In the genomic region with DNA sequence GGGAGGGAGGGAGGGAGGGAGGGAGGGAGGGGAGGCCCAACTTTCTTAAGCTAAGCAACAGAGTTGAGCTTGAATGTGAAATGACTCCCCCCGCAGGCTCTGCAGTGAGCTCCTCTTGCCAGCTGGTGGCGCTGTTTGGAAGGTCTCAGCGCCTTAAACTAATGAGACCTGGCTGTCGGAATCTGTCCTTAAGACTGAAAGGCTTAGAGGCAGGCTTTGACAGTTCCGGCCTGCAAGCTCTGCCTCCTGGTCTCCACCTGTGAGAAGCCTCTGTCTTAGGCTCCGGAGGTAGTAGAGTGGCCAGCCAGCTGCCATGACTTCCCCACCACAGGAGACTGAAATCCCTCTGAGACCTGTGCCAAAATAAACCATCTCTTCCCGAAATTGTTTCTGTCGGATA, we compare ENCODE assay signal across 8 mouse cellular contexts. TPM values are rescaled to one million over a fixed set of nuclear protein-coding genes. Genes with fewer than 3 reads are reported as not detected.
DNase-seq lines count a peak whose midpoint lies in the region; ATAC-seq lines count a peak whose summit lies in the region.

No protein-coding gene starts in this region.

- DNase-seq in 3134 (ENCODE audit: extremely low read depth, insufficient read length, low spot score) (peak; percentile 41), MN1 (ENCODE audit: low spot score) (peak; percentile 80)
- DNase-seq in cerebellum, adult 9-11 months = peak; percentile 67
- peak; percentile 78 for DNase-seq in gastrocnemius, adult 18-20 months (ENCODE audit: low spot score)
- peak; percentile 64 for DNase-seq in kidney, adult 18-20 months
- DNase-seq in limb, embryonic 11.5 days (ENCODE audit: low spot score) = peak; percentile 93
- peak; percentile 20 for DNase-seq in ovary, adult 18-20 months (ENCODE audit: low spot score)
- peak; percentile 77 for DNase-seq in urinary bladder, postnatal 25 days (ENCODE audit: low spot score)

- H3K4me1 ChIP-seq in limb, embryonic 11.5 days (ENCODE audit: control insufficient read depth, insufficient read depth, low read length) = peaks cover 14% of the 10 kb centered on the region

- no peaks in the 10 kb centered on the region for H3K36me3 ChIP-seq in limb, embryonic 11.5 days (ENCODE audit: control insufficient read depth, insufficient read depth, low read length)

- no peak overlapping the region for H3K9ac ChIP-seq in limb, embryonic 11.5 days (ENCODE audit: low read length)

- H3K27ac ChIP-seq in limb, embryonic 11.5 days (replicated peaks; ENCODE audit: low read depth, low read length) = no peak overlapping the region

- no peak overlapping the region for H3K4me2 ChIP-seq in limb, embryonic 11.5 days (ENCODE audit: low read depth, severe bottlenecking)

- WGBS in limb, embryonic 11.5 days = 16% methylated on average over 8 of the region's 8 CpGs

- H3K4me3 ChIP-seq in limb, embryonic 11.5 days (ENCODE audit: low read depth, low read length) = no peak overlapping the region

- no peaks in the 10 kb centered on the region for H3K9me3 ChIP-seq in limb, embryonic 11.5 days (ENCODE audit: control insufficient read depth, low read length)

- H3K27me3 ChIP-seq in limb, embryonic 11.5 days (ENCODE audit: control insufficient read depth, insufficient read depth, low read length) = no peaks in the 10 kb centered on the region

- ATAC-seq in limb, embryonic 11.5 days (ENCODE audit: insufficient number of reproducible peaks, low FRiP score, low TSS enrichment, low read depth) = no peak

RNA-seq across cellular contexts. Expression of a gene that starts 16.4 kb away (rescaled TPM):
- total RNA-seq in gastrocnemius, adult 18-20 months (2021) = not detected
- polyA plus RNA-seq in limb, embryonic 11.5 days (2014; fragmentation: Nextera tagmentation; extraction: Ambion mirVana) = not detected in 2 replicates

Comparison
In these comparisons a context has a peak if more than half of its experiments do, and no peak if none do; other contexts are left out.
1. DNase-seq: peak in every context shown above with its lines; median percentile 93 in limb, embryonic 11.5 days; 80 in MN1; 78 in gastrocnemius, adult 18-20 months; 77 in urinary bladder, postnatal 25 days; 67 in cerebellum, adult 9-11 months; 64 in kidney, adult 18-20 months; 41 in 3134; 20 in ovary, adult 18-20 months.